Mouse (Mus musculus) induced T-regulatory cell, adult 2 months (primary cell): Measurements from ENCODE around the gene Kdelr2.

Experiments
- DNase-seq: peaks from one replicate; pipeline ENCODE4 v3.0.0-alpha.2; 2012; ENCODE audit warnings: low read depth

Gene Kdelr2

DNA sequence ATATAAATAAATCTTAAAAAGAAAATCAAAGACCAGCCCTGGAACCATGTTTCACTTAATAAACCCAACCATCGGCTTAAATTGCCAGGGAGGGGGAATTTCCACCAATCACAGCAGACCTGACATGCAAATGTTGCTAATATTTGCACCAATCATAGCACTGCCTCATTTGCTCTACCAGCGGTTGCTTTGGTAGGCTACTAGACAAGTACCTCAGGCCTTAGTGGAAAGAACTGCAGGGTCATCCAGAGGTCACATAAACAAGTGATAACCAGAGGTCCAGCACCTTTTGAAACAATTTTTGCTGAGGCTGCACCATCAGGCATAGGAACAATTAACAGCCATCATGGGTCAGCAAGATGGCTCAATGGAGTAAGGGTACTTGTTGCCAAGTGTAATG lies 2.1 kb upstream of the Kdelr2 start:
- no peak for DNase-seq

DNA sequence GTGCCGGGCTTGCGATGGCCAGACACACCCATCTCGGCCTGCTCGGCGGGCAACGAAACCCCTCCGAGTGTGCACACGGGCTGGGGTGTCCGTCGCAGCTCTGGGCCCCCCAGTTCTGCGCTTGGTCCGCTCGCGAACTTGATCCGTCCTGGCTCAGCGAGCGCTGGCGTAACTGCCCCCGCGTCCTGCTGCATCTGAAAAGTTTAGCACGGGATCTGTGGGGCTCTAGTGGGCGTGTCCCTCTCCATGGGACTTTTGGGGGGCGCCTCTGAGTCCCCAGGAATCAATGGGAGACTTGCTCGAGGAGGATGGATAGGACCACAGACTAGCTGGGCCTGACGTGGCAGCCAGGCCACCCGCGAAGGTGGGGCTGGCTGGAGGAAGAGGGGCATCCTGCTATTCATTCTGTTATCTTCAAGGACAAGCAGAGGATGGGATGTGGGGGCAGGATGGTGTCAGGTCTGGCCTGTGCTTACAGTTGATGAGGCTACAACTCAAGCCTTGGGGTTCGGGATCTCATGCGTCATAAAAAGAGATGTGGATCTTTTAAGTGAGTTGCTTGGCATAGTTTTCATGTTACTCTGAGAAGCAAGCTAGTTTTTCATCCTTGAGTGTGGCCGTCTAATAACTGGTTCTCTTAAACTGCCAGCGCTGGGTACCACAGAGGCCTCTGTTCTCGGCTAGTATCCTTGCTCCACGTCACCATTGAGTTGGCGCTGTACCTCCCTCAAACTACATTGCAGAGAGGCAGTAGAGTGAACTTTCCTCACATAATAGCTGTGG lies 701 bp downstream of the Kdelr2 start:
- DNase-seq, result peak; percentile 34

DNA sequence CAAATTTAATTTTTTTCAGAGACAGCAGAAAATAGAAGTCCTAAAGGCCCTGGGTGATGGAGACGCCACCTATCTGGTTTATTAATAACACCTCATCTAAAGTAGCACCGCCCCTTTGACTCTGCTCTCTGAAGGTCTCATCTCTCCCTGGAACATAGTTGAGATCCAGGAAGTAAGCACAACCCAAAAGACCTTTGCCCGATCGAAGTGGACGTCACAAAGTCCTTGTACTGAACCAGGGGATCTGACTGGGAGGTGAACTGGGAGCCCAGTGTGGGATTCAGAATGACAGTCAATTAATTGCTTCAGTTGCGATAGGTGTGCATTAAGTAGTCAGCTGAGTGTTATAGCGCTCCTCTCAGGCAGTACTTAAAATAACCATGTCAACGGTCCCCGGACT lies 1.6 kb downstream of the Kdelr2 start:
- no peak for DNase-seq

DNA sequence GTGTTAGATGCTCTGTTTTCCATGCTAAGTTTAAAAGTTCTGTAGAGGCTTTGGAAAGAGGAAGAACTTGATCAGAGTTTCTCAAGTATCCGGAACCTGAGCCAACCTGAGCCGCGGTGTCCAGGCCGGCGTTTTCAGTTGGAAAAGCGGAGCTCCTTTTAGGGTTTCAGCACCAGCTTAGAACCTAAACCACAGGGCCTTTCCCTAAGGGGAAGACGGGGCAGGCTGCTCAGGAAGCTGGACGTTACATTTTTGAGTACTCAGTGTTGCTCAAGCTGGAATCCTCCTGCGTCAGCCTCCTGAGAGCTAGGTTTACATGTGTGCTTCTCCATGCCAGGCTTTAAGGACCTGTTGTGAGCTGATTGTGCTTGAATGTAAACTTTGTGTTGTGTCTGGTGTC lies 2.9 kb downstream of the Kdelr2 start:
- DNase-seq, result no peak

DNA sequence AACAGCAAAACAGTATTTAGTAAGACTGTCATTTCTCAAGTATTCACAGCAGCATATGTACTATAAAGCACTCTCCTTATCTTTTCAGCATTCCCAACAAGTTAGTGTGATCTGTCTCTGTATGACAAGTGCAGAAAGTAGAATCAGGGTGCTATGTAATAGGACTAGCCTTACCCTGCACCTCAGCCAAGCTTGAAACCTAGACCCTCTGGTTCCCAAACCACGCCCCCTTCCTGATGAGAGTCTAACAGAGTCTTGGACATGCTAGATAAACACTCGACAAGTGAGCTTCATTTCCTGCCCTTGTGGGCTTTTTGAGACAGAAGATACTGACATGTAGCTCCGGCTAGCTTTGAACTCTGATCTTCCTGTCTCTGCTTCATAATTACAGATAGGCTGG lies 5.6 kb downstream of the Kdelr2 start:
- no peak for DNase-seq

DNA sequence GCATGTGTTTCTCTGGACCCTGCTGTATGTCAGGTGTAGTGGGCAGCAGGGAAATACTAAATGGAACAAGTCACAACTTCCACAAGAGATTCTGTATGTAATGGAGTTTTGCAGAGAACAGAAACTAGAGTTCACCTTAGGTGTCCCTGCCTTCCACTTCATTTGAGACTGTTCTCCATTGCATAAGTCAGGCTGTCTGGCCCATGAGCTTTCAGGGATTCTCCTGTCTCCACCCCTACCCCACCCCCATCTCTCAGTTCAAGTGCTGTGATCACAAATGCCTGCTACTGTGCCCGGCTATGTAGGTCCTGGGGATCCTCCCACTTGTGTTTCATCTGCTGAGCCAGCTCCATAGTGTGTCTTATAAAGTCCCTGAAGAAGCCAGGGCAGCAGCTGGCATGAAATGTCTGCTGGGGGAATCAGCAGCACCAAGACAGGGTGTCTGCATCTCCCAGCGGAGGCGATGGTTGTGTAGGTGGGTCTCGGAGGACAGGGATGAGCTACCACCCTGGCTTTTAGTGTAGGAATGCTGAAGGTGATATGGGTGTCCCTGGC lies 7.3 kb downstream of the Kdelr2 start:
- no peak for DNase-seq

DNA sequence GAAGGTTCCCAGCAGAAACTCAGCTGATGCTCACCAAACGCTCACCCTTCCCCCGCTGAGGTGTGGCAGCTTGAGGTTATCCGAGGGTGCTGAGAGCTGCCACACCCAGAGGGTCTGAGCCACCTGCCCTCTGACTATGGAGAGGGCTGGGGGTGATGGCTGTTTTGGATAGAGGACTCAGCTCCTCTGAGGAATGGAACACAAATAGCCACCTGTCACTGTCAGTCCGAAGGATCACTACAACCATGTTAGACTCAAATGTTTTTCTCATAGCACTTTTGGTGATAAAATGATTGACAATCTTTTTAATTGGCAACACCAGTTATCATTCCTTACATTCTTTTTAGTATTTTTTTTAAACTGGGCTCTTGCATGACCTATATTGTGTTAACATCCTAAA lies 17.8 kb downstream of the Kdelr2 start:
- DNase-seq, result no peak

DNA sequence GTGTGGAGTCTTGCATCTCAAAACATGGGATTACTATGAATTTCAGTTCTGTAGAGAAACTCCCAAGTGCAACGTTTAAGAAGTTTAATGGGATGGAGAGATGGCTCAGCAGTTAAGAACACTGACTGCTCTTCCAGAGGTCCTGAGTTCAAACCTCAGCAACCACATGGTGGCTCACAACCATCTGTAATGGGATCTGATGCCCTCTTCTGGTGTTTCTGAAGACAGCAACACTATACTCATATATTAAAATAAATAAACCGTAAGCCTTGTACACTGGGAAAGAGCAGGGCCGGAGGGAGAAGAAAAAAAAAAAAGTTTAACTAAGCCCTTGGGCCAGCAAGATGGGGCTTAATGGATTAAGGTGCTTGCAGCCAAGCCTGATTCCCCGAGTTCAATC lies 19.4 kb downstream of the Kdelr2 start:
- DNase-seq, result no peak

DNA sequence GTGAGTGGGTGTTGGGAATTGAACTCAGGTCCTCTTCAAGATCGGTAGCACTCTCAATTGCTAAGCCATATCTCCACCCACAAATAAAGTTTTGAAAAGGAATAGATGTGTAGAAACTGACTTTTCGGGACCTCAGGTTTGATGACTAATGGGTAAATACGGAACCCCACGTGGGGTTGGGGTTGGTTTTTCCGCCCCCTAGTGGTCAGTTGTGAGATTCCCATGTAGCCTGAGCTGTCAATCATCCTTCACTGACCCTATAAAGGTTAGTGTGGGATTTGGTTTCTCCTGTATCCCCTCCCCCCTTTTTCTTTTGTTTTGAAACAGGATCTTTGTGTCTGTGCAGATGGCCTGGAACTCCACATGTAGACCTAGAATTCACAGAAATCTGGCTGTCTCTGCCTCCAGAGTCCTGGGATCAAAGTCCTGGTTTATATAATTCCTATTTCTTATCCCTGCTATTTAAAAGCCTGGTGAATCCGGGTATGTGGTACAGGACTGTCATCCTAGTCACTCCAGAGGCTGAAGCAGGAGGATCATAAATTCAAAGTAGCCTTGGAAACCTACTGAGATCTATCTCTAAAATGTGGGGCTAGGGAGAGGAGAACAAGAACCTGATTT lies 20.4 kb downstream of the Kdelr2 start:
- peak; percentile 84 for DNase-seq

DNA sequence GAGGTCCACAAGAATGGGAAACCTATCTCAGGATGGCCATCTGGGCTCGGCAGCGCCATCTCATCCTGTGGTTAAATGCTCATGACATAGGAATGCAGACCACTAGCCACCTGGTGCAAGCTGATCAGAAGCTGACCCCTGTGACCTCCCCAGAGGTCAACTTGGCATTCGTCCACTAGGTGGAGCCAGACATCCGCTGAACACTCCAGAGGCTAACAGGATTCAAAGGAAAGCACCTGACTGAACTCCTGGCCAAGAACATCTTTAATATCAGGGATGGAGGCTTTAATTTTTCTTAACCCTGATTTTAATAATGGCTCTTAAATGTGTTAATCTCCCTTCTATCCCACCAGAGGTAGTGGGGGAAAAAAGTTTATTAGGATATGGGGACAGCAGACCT lies 30.8 kb downstream of the Kdelr2 start:
- peak; percentile 85 for DNase-seq

DNA sequence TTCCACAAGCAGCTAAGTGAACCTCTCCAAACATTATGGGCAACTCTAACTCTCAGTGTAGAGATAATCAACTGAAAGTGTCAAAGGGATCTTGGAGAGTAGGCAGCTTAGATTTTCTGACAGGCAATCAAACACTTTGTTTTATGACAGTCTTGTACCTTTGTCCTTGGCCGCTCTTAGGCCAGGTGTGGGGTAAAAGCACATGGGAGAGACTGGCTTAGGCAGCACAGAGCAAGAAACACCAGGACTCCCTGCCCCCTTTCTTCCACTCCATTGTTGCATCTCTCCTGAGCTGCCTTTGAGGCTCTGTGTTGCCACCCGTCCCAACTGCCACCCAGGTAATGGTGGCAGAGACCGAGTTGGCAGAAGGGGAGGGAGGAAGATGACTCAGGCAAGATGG lies 37.7 kb downstream of the Kdelr2 start:
- no peak for DNase-seq

DNA sequence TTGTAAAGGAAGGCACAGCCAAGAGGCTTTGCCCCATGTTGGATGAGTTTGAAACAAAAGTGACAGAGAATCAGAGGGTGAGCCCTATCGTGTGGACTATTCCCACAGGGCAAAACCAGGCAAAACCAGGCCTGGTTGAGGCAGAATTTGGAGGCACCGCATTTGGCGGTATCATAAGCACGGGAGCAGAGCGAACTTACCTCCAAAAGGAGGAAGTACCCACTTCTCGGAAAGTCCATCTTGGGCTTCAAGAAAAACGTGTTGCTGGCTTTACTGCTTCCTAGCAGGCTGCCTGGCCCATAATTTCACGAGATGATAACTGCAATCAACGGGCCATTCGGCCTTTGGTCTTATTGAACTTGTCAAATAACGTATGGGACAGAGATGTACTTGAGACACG lies 38.1 kb downstream of the Kdelr2 start:
- DNase-seq, result no peak

DNA sequence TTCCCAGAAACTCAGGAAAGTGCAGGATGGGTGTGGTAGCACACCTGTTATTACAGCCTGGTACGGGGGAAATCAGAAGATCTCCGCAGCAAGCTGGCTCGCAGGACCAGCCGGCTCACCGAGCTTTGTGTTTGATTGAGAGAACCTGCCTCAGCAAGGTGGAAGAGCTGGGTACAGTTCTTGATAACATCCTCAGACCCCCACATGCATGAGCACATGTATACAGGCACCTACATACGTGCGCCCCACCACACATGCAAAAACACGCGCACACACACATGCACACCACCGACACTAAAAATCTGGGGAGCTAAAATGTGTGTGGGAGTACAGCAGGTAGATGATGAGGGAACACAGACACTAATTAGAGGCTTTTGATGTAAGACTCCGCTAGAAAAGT lies 60.0 kb downstream of the Kdelr2 start:
- DNase-seq, result no peak

DNA sequence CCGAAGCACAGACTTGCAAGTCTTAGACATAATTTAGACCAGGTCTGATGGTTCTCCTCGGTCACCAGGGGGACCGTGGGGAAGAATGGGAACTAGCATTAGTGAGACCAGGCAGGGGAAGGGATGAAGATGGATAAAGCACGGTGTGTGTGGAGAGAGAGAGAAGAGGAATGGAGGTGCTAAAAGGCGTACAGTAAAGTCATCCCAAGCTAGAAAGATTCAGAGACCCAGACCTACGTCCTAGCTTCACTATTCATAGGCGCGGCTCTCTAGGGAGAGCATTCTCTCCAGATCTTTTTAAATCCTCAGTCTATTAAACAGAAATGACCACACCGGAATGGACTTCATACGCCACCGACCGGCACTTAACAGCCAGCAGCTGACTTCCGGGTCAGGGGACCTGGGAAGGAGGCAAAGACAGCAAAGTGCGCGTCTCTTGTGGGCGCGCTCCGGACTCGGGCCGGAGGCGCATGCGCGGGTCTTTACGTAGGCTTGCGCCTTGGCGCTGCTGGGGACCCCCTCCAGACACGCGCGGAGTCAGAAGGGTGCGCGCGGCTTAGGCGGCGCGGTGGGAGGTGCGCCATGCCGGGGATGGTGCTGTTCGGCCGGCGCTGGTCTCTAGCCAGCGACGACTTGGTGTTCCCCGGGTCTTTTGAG lies 60.6 kb downstream of the Kdelr2 start, which contains the start of gene Daglb:
Daglb (plus strand) TSS at position 485 of the 657 bp plus-strand sequence.
- DNase-seq, result peak; percentile 90

DNA sequence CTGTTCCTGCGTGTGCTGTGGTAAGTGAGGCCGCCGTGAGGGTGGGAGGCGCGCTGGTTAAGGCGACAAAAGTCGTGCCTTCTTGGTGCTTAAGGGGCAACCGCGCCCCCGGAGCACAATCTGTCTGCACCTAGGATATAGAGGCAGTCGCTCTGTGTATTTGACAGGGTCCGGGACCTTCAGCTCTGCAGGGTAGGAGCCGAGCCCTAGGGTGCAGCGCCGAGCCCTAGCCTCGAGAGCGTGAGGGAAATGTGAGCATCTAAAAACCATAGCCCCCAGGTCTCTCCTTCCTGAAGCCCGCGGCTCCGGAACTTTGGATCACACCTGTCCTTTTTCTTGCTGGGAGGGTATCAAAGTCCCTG lies 61.1 kb downstream of the Kdelr2 start:
- DNase-seq, result no peak

DNA sequence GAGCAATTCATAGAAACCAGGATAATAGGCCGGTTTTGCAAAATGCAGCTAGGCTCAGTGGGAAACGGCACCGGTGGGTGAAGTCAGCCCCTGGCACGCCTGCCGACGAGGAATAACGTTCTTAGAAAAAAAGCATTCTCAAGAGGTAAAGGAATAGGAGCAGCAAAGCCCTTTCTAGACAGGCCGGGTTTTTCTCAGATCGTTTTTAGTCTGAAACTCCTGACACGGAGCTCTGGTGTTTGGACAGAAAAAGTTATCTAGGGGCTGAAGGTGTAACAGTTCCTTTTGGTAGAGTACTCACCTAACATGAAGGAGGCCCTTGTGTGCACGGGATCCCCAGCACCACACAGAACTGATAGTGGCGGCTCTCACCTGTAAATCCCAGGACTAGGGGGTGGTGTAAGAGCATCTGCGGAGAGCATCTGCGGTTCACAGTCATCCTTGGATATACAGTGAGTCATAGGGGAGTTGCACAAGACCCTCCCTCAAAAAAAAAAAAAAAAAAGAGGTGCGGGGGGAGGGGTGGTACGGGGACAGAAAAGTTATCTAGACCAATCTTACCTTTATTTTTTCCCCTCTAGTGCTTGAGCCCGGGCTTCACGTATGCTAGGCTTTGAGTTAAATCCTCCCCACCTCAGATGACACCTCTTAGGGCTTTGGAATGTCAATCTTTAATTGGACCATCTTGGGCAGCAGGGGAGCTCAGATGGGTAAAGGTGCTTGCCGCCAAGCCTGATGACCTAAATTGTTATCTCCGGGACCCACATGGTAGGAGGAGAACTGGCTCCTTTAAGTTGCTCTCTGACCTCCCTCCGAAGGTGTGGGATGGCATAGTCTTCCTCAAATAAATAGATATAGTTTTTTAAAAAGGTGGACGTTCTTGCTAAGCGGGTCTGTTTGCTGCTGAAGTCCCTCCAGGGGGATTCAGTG lies 61.8 kb downstream of the Kdelr2 start:
- peak; percentile 16 for DNase-seq

DNA sequence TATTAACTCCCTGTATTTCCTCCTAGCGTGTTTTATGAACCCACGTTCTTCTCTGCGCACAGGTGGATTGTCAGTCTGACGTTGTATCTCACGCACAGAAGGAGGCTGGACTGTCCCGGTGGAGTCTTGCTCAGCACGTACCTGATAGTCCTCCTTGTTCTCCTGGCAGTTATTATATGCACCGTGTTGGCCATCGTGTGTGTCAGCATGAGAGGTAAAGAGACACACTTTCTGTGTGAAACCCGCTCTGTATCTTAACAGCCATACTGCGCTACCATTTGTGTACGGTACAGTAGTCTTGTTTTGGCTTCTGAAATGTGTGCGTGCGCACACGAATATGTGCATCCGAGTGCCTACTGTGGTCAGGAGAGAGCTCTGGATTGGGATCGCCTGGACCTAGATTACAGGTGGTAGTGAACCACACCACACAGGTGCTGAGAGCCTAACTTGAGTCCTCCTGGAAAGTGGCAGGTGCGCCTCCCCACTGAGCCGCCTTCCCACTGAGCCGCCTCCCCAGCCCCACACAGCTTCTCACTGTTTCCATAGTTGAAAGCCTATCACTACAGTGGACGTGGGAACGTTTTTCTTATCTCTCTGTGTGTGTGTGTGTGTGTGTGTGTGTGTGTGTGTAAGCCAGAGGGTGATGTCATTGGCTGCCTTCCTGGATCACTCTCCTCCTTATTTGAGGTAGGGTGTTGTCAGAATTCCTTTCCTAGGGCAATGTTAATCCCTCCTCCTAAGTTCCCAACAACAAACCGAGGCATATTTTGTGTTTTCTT lies 63.4 kb downstream of the Kdelr2 start:
- DNase-seq, result no peak

DNA sequence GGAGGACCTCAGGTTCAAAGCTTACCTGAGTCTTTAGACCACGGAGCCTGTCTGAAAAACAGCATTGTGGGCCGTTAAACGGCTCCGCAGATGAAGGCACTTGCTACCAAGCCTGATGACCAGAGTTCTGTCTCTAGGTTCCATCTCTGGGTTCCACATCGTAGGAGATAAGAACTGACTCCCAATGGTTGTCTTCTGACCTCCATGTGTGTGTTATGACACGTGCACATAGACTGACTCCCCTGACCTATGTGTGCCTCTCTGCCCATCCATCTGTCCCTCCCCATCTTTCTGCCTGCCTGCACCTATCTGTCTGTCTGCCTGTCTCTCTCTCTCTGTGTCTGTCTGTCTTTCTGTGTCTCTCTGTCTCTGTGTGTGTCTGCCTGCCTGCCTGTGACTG lies 64.3 kb downstream of the Kdelr2 start:
- DNase-seq, result no peak

DNA sequence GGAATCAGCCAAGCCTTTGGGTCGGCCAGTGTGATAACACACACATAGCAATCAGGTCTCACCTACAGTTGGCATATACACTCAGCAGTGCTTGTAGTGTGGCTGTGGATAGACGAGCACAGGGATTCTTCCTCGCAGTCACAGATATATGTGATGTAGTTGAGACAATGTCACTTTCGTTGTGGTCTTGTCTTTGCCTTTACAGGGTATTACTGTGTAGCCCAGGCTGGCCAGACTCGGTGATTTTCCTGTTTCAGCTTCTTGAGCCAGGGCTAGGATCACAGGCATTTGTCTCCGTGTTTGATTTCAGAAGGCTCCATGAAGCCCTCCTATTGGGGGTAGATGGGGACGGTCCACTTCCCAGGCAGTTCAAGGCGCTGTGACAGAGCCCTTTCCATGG lies 66.0 kb downstream of the Kdelr2 start:
- no peak for DNase-seq

DNA sequence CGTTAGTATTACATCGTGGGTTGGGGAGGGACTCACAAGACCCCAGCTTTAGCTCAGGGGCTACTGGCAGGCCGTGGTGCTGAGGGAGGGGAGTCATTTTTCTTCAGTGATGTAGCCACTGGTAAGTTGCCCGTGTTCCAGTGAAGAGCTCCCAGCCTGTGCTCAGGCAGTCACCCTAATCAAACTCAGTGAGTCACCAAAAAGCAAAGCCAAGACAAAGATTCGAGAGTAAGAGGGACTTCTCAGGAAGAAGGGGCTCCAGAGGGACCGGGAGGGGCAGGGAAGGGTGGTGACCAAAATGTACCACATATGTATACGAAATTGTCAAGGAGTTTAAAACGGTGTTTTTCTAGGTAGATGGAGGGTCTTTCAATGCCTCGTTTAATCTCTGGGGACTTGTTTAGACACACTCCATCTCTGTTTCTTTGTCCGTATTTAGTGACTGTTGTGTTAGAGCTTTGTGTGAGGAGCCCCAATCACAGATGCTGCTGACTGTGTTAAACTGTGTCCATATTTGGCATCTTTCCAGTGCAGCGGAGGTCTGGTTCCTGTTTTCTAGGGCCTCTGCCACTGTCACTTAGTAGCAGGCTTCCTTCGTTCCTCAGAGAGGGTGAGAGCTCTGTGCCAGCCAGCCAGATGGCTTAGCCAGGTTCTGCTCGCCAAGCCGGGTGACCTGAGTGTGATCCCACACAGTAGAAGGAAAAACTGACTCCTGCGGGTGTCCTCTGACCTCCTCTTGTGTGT lies 67.0 kb downstream of the Kdelr2 start:
- DNase-seq, result no peak

DNA sequence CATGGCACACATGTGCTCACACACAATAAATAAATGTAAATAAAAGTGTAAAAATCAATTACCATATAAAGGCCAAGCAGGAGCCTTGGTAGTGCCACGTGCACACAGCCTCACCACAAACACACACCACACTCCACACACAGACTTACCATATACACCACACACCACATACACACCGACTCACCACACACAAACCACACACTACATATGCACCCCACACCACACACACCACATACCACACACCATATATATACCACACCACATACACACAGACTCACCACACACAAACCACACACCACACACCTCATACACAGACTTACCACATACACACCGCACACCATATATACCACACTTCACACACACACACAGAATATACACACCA lies 67.5 kb downstream of the Kdelr2 start:
- no peak for DNase-seq
